ENCODE assay signal across 17 mouse cellular contexts in the genomic region with DNA sequence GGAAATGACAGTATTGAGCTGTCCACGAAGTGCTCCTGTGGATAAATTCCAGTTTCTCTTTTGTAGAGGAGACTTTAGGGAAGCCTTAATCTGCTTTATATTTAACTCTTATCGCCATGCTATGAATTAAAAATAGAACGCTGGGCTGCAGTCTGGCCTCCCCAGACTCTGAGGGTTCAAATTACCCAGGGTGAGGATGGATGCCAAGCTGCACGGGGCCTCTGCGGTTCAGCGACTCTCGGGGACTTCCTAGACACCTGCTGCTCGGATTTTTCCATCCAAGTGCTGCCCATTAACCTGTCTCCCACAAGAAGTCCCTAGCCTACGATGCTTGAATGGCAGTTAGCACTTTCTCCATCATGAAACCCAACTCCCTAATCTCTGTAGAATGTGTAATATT.
DNase-seq lines count a peak whose midpoint lies in the region; ATAC-seq and TF ChIP-seq lines count a peak whose summit lies in the region.
"Had no signal": no experiment of that assay in that cellular context is flagged by ENCODE, and none has a peak within 500 bp of the region (broad histone marks: within the 10 kb centered on the region; RNA-seq: fewer than 3 reads in every experiment).

No protein-coding gene starts in this region.

- H3ac ChIP-seq in myocyte (ENCODE audit: control insufficient read depth, insufficient read length) = no peak overlapping the region

- WGBS in embryonic facial prominence, embryonic 13.5 days = 37% methylated on average over 9 of the region's 9 CpGs
- 55% methylated on average over 9 of the region's 9 CpGs for WGBS in embryonic facial prominence, embryonic 10.5 days
- 27% methylated on average over 9 of the region's 9 CpGs for WGBS in heart, adult 2 months

- no peak for TF ChIP-seq EP300 in heart, adult 2 months (IDR thresholded peaks at IDR 0.05; ENCODE audit: insufficient read depth, low read depth, low read length)

- no peak for ATAC-seq in embryonic facial prominence, embryonic 13.5 days (ENCODE audit: insufficient number of reproducible peaks, insufficient read depth, low FRiP score, low TSS enrichment, low read depth)
- no peak for ATAC-seq in megakaryocyte progenitor cell, adult 5-6 weeks (replicated peaks; ENCODE audit: poor library complexity)
- ATAC-seq: lung, postnatal 0 days; midbrain, embryonic 15.5 days had no signal

- H3K27me3 ChIP-seq in embryonic facial prominence, embryonic 13.5 days = no peaks in the 10 kb centered on the region
- H3K27me3 ChIP-seq in embryonic facial prominence, embryonic 10.5 days (replicated peaks; ENCODE audit: low read depth, poor library complexity, severe bottlenecking) = no peaks in the 10 kb centered on the region
- H3K27me3 ChIP-seq in heart, adult 2 months (ENCODE audit: control insufficient read depth, insufficient read depth, low read length) = no peaks in the 10 kb centered on the region
- H3K27me3 ChIP-seq in myocyte (ENCODE audit: control insufficient read depth, insufficient read depth, insufficient read length) = no peaks in the 10 kb centered on the region
- H3K27me3 ChIP-seq: limb, embryonic 12.5 days; midbrain, embryonic 15.5 days; neural tube, embryonic 15.5 days had no signal

- H3K36me3 ChIP-seq in embryonic facial prominence, embryonic 13.5 days = no peaks in the 10 kb centered on the region
- no peaks in the 10 kb centered on the region for H3K36me3 ChIP-seq in embryonic facial prominence, embryonic 10.5 days (replicated peaks)
- peaks cover 4% of the 10 kb centered on the region; the same call in 1 of the 2 replicates for H3K36me3 ChIP-seq in heart, adult 2 months (ENCODE audit: control insufficient read depth, insufficient read depth, low read length)
- no peaks in the 10 kb centered on the region for H3K36me3 ChIP-seq in myocyte (ENCODE audit: control insufficient read depth, insufficient read depth)
- H3K36me3 ChIP-seq: limb, embryonic 12.5 days; midbrain, embryonic 15.5 days; neural tube, embryonic 15.5 days had no signal

- peaks cover 7% of the 10 kb centered on the region for H3K4me1 ChIP-seq in embryonic facial prominence, embryonic 13.5 days
- no peaks in the 10 kb centered on the region for H3K4me1 ChIP-seq in embryonic facial prominence, embryonic 10.5 days
- H3K4me1 ChIP-seq in heart, adult 2 months (ENCODE audit: control insufficient read depth, insufficient read depth, low read length) = peaks cover 9% of the 10 kb centered on the region
- H3K4me1 ChIP-seq: midbrain, embryonic 15.5 days; neural tube, embryonic 15.5 days had no signal

- intact Hi-C loops in heart, adult 2 months (cut with DNase I) = loop anchor here (5.0 kb wide), 4 partner anchors 41 to 196 kb away; no protein-coding TSS in a partner anchor

- H3K4me2 ChIP-seq in embryonic facial prominence, embryonic 13.5 days = 0 out of 2 replicates have a peak overlapping the region, but pooled peaks have one; percentile 9
- H3K4me2 ChIP-seq in myocyte (ENCODE audit: low read depth) = peak overlapping the region; percentile 76
- H3K4me2 ChIP-seq: hindbrain, embryonic 14.5 days; limb, embryonic 12.5 days; midbrain, embryonic 15.5 days; neural tube, embryonic 15.5 days had no signal

- no peak overlapping the region for H3K9ac ChIP-seq in embryonic facial prominence, embryonic 13.5 days
- no peak overlapping the region for H3K9ac ChIP-seq in heart, adult 2 months (ENCODE audit: low read depth, low read length)
- H3K9ac ChIP-seq: hindbrain, embryonic 14.5 days; limb, embryonic 12.5 days; midbrain, embryonic 15.5 days; neural tube, embryonic 15.5 days had no signal

- TF ChIP-seq CTCF in heart, adult 2 months (IDR thresholded peaks at IDR 0.05) = no peak

- no peak overlapping the region for H3K27ac ChIP-seq in embryonic facial prominence, embryonic 13.5 days
- no peak overlapping the region for H3K27ac ChIP-seq in embryonic facial prominence, embryonic 10.5 days (replicated peaks)
- peak overlapping the region; percentile 78 for H3K27ac ChIP-seq in heart, adult 2 months
- H3K27ac ChIP-seq: hindbrain, embryonic 14.5 days; layer of hippocampus, adult 2 months; limb, embryonic 12.5 days; midbrain, embryonic 15.5 days; neural tube, embryonic 15.5 days; stomach, postnatal 0 days had no signal

- no peak overlapping the region for H3K4me3 ChIP-seq in embryonic facial prominence, embryonic 13.5 days
- H3K4me3 ChIP-seq in embryonic facial prominence, embryonic 10.5 days = no peak overlapping the region
- H3K4me3 ChIP-seq in heart, adult 2 months = no peak overlapping the region
- H3K4me3 ChIP-seq in myocyte = no peak overlapping the region
- H3K4me3 ChIP-seq: layer of hippocampus, adult 2 months; limb, embryonic 12.5 days; midbrain, embryonic 15.5 days; neural tube, embryonic 15.5 days had no signal

- no peaks in the 10 kb centered on the region for H3K79me2 ChIP-seq in heart, adult 2 months (replicated peaks; ENCODE audit: control insufficient read depth, insufficient read depth, low read length)
- H3K79me2 ChIP-seq in myocyte (ENCODE audit: control insufficient read depth, insufficient read depth) = no peaks in the 10 kb centered on the region

- no peak for DNase-seq in embryonic facial prominence, embryonic 10.5 days (ENCODE audit: low spot score)
- peak; percentile 41 to 64 for DNase-seq in heart, adult 2 months
- DNase-seq in heart, postnatal 4 days = peak; percentile 60
- no peak for DNase-seq in layer of hippocampus, adult 8-10 months (ENCODE audit: low spot score in 2 of 2)
- DNase-seq in lung, postnatal 4 days = no peak
- DNase-seq: adrenal gland, adult 8-10 months; right cerebral cortex, postnatal 25 days had no signal

- H3K9me3 ChIP-seq in embryonic facial prominence, embryonic 13.5 days = no peaks in the 10 kb centered on the region
- H3K9me3 ChIP-seq in embryonic facial prominence, embryonic 10.5 days = no peaks in the 10 kb centered on the region
- H3K9me3 ChIP-seq: limb, embryonic 12.5 days; midbrain, embryonic 15.5 days; neural tube, embryonic 15.5 days had no signal

- no peak for TF ChIP-seq POLR2A in heart, adult 2 months (IDR thresholded peaks at IDR 0.05; ENCODE audit: insufficient read depth, low read depth, low read length)
- TF ChIP-seq POLR2A in myocyte (IDR thresholded peaks at IDR 0.05; ENCODE audit: insufficient read length, low read depth) = no peak

TF ChIP-seq in myocyte, 11 proteins besides CTCF, POLR2A, EP300 and RAD21:
- TF ChIP-seq MAX (IDR thresholded peaks at IDR 0.05; ENCODE audit: low read depth) (no peak), MYOG (IDR thresholded peaks at IDR 0.05; ENCODE audit: control insufficient read depth in 1 of 3, insufficient read depth in 1 of 3, insufficient read length in 2 of 3, low read depth in 2 of 3) (peak in 2 of 3 experiments; percentile 41 to 78), TCF3 (IDR thresholded peaks at IDR 0.05; ENCODE audit: insufficient read length, low read depth) (no peak), USF1 (IDR thresholded peaks at IDR 0.05; ENCODE audit: low read depth) (no peak), REST (IDR thresholded peaks at IDR 0.05; ENCODE audit: insufficient read depth, insufficient read length) (no peak), TCF12 (IDR thresholded peaks at IDR 0.05; ENCODE audit: insufficient read depth, poor library complexity, severe bottlenecking) (no peak), E2F4 (IDR thresholded peaks at IDR 0.05; ENCODE audit: insufficient read depth) (no peak), MYOD1 (IDR thresholded peaks at IDR 0.05; ENCODE audit: control insufficient read depth in 1 of 3, insufficient read length in 2 of 3, low read depth in 2 of 3) (peak; percentile 15 to 83 (median 77)), CEBPB (IDR thresholded peaks at IDR 0.05; ENCODE audit: insufficient read depth, poor library complexity, severe bottlenecking) (no peak), SRF (IDR thresholded peaks at IDR 0.05; ENCODE audit: control insufficient read depth, insufficient read length, low read depth) (no peak)
TF ChIP-seq in myocyte: peak in this region for 2.

Comparison
In these comparisons a context has a peak if more than half of its experiments do, and no peak if none do; other contexts are left out.
1. DNase-seq: peak in heart, adult 2 months (2 of 2) and heart, postnatal 4 days (single experiment); none in embryonic facial prominence, embryonic 10.5 days (single experiment), layer of hippocampus, adult 8-10 months (0 of 2) and lung, postnatal 4 days (0 of 2).